Mouse (Mus musculus) cerebellum, postnatal 25 days (tissue): ENCODE data around the gene Lce3d.

Experiments used
- DNase-seq, 2 experiments: peaks; one replicate each; pipeline ENCODE4 v3.0.0; 2021; ENCODE audit warnings: mixed read lengths in 2 of 2

Lce3d gene

GRCm38 (mm10) chr3:92957090-92957489 is at the start of gene Lce3d:
TSS of gene Lce3d (plus strand) at chr3:92957390.
- DNase-seq, result no peak

- peak in 1 of 2 experiments; percentile 12 for DNase-seq
These were observed 49.6 kb upstream of the Lce3d start for GRCm38 (mm10) chr3:92907571-92907970.

GRCm38 (mm10) chr3:92920364-92920763 is 36.8 kb upstream of the Lce3d start:
- peak in 1 of 2 experiments; percentile 8 for DNase-seq

- DNase-seq, result no peak
These were observed 31.1 kb upstream of the Lce3d start, which contains the start of gene Lce3a for GRCm38 (mm10) chr3:92926130-92926529. TSS of gene Lce3a (minus strand) at chr3:92926230.

- no peak for DNase-seq
These were observed 24.5 kb upstream of the Lce3d start, which contains the start of gene Lce3b for GRCm38 (mm10) chr3:92932679-92933078. TSS of gene Lce3b (plus strand) at chr3:92932979.

DNA sequence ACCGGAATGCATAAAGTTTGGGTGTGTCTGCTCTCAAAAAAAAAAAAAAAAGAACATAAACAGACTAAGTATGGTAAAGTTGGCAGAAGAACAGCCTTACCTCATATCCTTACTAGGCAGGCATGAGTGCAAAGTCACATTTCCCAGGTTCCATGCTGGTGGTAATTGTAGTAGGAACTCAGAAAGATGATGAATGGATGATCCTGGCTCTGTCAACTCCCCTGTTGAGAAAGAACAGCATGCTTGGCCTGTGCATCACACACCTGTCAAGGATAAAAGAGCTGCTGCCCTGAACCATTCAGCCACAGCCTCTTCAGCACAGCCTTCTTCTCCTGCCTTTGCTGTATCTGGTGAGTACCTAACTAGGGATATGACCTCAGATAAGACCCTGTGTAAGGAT is 13.0 kb upstream of the Lce3d start, which contains the start of gene Lce3c:
TSS of gene Lce3c (plus strand) at position 301 of the 400 bp plus-strand sequence.
- DNase-seq, result no peak

GRCm38 (mm10) chr3:92966761-92967160 is 9.6 kb downstream of the Lce3d start, which contains the start of gene Lce3e:
TSS of gene Lce3e (plus strand) at chr3:92967061.
- no peak for DNase-seq

DNA sequence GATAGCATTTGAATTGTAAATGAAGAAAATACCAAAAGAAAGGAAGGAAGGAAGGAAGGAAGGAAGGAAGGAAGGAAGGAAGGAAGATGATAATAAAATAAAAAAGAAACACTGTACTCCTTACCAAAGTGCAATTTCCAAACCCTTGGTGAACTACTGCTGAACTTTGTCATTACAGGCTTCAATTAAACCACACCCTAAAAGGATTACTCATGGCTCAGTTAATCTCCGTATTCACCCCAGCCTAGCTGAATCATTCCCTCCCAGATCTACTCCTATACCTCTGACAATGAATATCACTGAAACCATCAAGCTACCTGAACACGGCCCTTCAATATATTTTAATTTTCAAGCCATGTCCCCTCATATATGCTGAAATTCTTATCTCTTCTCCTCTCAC is 21.3 kb downstream of the Lce3d start:
- no peak for DNase-seq

- no peak for DNase-seq
These were observed 34.7 kb downstream of the Lce3d start, which contains the start of gene Lce3f for GRCm38 (mm10) chr3:92991926-92992325. TSS of gene Lce3f (plus strand) at chr3:92992226.

GRCm38 (mm10) chr3:92998691-92999090 is 41.5 kb downstream of the Lce3d start:
- DNase-seq, result peak; percentile 65 to 85

GRCm38 (mm10) chr3:93000621-93001020 is 43.4 kb downstream of the Lce3d start:
- DNase-seq, result no peak

DNA sequence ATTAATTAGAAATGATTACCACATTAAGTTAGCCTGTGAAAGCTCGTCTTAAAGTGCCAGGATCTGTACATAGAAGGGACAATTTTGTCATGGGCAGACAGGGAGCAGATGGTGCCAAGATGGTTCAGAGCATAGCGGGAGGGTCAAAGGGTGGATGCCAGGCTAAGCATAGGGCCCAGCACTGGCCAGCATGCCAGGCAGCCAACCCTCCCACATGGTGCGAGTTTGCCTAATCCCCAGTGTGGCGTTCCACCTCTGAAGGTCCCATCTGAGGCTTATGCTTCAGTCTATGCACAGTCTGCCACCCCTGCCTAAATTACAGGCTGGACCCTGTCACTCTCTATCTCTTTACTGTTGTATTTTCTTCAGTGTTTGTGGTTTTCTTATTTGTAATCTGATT is 45.7 kb downstream of the Lce3d start:
- no peak for DNase-seq
